Mouse (Mus musculus): Measurements from ENCODE around the gene Gal3st4. TPM values are rescaled to one million over a fixed set of nuclear protein-coding genes. Genes with fewer than 3 reads are reported as not detected.
A peak's percentile ranks its signal among the peaks of the same experiment; 100 is the strongest.
"Not testable (repeated sequence)": the region's sequence is repeated elsewhere in the genome, so short reads cannot be mapped to it uniquely, and the experiment has no call there.

Gal3st4 gene
- polyA plus RNA-seq, 2 experiments from 2014 or later = 0.77 TPM; not detected in 1

- ATAC-seq = no peak
Measured at GRCm38 (mm10) chr5:138260834-138261233, 11.8 kb downstream of the Gal3st4 start.

- no peak for ATAC-seq
Measured at GRCm38 (mm10) chr5:138260051-138260450, 12.6 kb downstream of the Gal3st4 start.

- ATAC-seq = no peak
Measured at GRCm38 (mm10) chr5:138258993-138259392, 13.6 kb downstream of the Gal3st4 start.

- ATAC-seq = no peak
Measured at GRCm38 (mm10) chr5:138258542-138258941, 14.1 kb downstream of the Gal3st4 start.

GRCm38 (mm10) chr5:138258078-138258477, 14.6 kb downstream of the Gal3st4 start:
- no peak for ATAC-seq

- no peak for ATAC-seq
Measured at GRCm38 (mm10) chr5:138257585-138257978, 15.1 kb downstream of the Gal3st4 start.

DNA sequence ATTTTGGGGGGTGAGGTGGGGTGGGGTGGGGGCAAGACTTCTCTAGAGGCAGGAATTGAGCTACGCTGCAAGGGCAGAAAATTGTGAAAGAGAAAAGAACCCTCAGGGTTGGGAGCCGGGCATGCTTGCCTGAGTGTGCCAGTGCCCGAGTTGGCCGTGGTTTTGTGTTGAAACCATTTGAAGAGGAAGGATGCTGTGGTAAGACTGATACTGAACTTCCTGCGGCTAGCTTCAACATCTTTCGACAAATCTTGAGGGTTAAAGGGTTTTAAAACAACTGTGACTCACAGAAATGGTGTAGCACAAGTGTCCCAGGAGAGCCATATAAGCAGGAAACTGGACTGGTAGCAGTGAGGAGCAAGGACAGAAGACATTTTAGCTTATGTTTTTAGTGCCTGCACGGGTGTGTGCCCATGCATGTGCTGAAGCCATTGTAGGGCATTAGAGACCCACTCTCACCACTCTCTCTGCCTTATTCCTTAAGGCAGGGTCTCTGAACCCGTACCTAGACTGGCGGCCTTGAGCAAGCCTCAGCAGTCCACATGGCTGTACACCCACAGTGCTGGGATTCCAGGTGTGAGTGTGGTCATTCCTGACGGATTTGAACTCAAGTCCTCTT, 15.6 kb downstream of the Gal3st4 start:
- ATAC-seq = peak; percentile 46

- no peak for ATAC-seq
Measured at GRCm38 (mm10) chr5:138256094-138256467, 16.6 kb downstream of the Gal3st4 start.

- peak; percentile 96 for ATAC-seq
Measured at GRCm38 (mm10) chr5:138255353-138256093, 17.1 kb downstream of the Gal3st4 start, which contains the start of gene Lamtor4. Gene Lamtor4 (plus strand): TSS chr5:138255482.

- ATAC-seq = no peak
Measured at GRCm38 (mm10) chr5:138253061-138253460, 19.6 kb downstream of the Gal3st4 start.

- ATAC-seq = no peak
Measured at GRCm38 (mm10) chr5:138251144-138251543, 21.5 kb downstream of the Gal3st4 start.

DNA sequence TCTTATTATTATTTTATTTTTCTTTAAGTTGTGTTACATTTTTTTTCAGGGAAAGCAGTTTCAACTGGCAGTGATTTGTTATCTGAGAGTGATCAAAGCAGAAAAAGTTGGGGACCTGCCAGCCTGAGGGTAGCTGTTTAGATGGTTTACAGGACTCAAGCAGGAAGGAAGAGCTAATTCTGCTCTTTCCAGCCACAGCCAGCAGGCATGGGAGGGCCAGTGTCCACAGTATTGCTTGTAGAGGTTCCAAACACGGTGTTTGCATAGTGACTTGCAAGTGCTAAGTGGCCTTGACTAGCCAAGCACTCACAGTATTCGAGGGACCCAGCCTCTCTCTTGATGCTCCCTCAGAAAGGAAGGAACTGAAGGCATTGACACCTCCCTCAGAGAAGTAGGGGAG, 31.1 kb downstream of the Gal3st4 start:
- no peak for ATAC-seq

- ATAC-seq = no peak
Measured at GRCm38 (mm10) chr5:138234224-138234623, 38.4 kb downstream of the Gal3st4 start.

- ATAC-seq = no peak
Measured at GRCm38 (mm10) chr5:138233778-138234177, 38.9 kb downstream of the Gal3st4 start.

- no peak for ATAC-seq
Measured at GRCm38 (mm10) chr5:138229511-138229910, 43.1 kb downstream of the Gal3st4 start.

GRCm38 (mm10) chr5:138228026-138228425, 44.6 kb downstream of the Gal3st4 start:
- ATAC-seq = no peak

DNA sequence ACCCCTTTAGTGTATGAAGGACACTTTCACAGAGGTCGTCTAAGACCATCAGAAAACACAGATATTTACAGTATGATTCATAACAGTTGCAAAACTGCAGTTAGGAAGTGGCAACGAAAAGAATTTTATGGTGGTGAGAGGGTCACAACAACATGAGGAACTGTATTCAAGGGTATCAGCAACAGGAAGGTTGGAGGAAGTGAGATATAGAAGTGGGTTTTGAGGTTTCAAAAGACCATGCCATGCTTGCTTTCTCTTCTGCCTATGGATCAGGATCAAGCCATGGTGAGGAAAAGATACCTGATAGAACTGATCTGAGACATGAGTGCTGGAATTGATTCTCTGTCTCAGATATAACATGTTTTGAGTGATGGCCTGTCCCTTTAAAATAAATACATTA, 45.3 kb downstream of the Gal3st4 start:
- no peak for ATAC-seq

GRCm38 (mm10) chr5:138226491-138226890, 46.1 kb downstream of the Gal3st4 start:
- no peak for ATAC-seq

DNA sequence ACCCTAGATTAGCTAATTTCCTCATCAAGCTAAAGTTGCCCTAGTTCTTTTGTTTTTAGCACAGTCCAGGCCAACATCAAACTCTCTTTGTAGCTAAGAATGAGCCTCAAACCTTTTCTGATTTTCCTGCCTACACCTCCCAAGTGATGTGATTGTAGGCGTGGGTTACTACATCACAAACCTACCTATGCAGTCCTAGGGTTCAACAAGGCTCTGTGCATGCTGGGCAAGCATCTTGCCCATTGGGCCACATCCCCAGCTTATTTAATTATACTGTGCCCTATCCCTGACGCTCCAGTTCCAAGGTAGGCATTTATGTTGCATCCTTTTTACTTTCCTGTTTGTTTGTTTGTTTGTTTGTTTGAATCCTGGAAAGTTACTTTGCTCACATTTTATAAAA, 46.9 kb downstream of the Gal3st4 start, which contains the start of gene Nxpe5:
Gene Nxpe5 (plus strand): TSS at position 199 of the 400 bp plus-strand sequence.
- no peak for ATAC-seq

GRCm38 (mm10) chr5:138223287-138223686, 49.4 kb downstream of the Gal3st4 start:
- ATAC-seq = no peak

DNA sequence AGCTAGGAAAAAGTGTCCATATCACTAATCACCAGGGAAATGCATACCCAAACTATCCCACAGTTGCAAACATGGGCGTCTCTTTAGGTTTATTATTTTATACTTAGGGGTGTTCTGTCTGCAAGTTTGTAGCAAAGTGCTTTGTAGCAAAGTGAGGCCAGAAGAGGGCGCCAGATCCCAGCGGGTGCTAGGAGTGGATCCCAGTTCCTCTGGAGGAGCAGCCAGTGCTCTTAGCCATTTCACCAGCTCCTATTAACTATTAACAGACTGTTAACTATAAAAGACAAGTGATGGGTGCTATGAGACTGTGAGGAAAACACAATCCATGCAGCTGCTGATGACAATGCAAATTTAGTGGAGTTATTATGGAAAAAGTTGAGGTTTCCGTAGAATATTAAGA, 50.5 kb downstream of the Gal3st4 start:
- no peak for ATAC-seq

GRCm38 (mm10) chr5:138219864-138220263, 52.8 kb downstream of the Gal3st4 start:
- no peak for ATAC-seq

GRCm38 (mm10) chr5:138216632-138217031, 56.0 kb downstream of the Gal3st4 start:
- ATAC-seq = not testable (repeated sequence)

Data from CD4-positive, CD25-positive, alpha-beta regulatory T cell, adult 4 months (primary cell).